Mouse (Mus musculus): ENCODE measurements around the gene Sphkap.

DNA sequence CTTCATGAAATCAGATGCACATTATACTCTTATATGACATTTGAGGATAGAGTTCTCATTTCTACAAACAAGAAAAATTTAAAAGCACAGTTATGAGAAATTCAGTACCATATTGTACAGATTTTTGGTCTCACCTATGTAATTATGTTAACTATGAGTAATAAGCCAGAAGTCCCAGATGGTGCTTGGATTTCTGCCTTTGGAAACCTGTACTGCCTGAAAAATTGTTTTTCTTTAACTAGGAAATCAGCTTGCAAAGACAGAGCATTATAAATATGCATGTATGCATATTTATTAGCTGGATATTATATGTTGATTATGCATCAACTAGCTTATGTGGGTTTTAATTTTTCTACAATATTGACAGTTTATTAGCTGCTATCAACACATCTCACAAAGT is 21.9 kb upstream of the Sphkap start:
- no peak for TF ChIP-seq CTCF (IDR thresholded peaks at IDR 0.05; ENCODE audit: control insufficient read depth, insufficient read depth, insufficient read length)
- TF ChIP-seq USF1 (IDR thresholded peaks at IDR 0.05; ENCODE audit: low read depth), result no peak
- no peak for TF ChIP-seq CEBPB (IDR thresholded peaks at IDR 0.05; ENCODE audit: low read depth)
